Mouse (Mus musculus) embryonic facial prominence, embryonic 12.5 days (tissue): Measurements from ENCODE around the gene Ssx9. TPM values are rescaled to one million over a fixed set of nuclear protein-coding genes. Genes with fewer than 3 reads are reported as not detected.
"Not testable (repeated sequence)": the region's sequence is repeated elsewhere in the genome, so short reads cannot be mapped to it uniquely, and the experiment has no call there.

Source experiments
- ATAC-seq: fragments of 200-750 bp; cut with Nextera tagmentation; 2 replicates; pipeline ENCODE4 v1.8.0; 2017; ENCODE audit not compliant: insufficient number of reproducible peaks, insufficient read depth, low FRiP score, low TSS enrichment
- H3K27ac ChIP-seq: fragments of 300-500 bp; sonication (generic); 2 replicates; pipeline ENCODE4 v1.5.1; 2016; ENCODE audit warnings: mild to moderate bottlenecking
- H3K27me3 ChIP-seq: fragments of 300-500 bp; sonication (generic); 2 replicates; pipeline ENCODE4 v1.6.1; 2016; ENCODE audit warnings: mild to moderate bottlenecking, moderate library complexity
- H3K36me3 ChIP-seq: fragments of 300-500 bp; sonication (generic); 2 replicates; pipeline ENCODE4 v1.6.1; 2016; ENCODE audit warnings: mild to moderate bottlenecking
- H3K4me1 ChIP-seq: fragments of 300-500 bp; sonication (generic); 2 replicates; pipeline ENCODE4 v1.6.1; 2016
- H3K4me2 ChIP-seq: fragments of 300-500 bp; sonication (generic); replicated peaks from 2 replicates; pipeline ENCODE4 v1.6.1; 2016; ENCODE audit warnings: mild to moderate bottlenecking, moderate library complexity
- H3K4me3 ChIP-seq: fragments of 300-500 bp; sonication (generic); 2 replicates; pipeline ENCODE4 v1.5.1; 2016; ENCODE audit warnings: mild to moderate bottlenecking
- H3K9ac ChIP-seq: fragments of 300-500 bp; sonication (generic); 2 replicates; pipeline ENCODE4 v1.6.1; 2016; ENCODE audit warnings: mild to moderate bottlenecking, moderate library complexity
- H3K9me3 ChIP-seq: fragments of 300-500 bp; sonication (generic); 2 replicates; pipeline ENCODE4 v1.6.1; 2016; ENCODE audit warnings: mild to moderate bottlenecking, moderate library complexity
- WGBS: fragments of 180-500 bp; shearing (Covaris S2); methylation state at CpG from one replicate; pipeline ENCODE4 v1.1.7; 2016; 5-methylcytosine and 5-hydroxymethylcytosine counted together
- polyA plus RNA-seq: library from polyadenylated mRNA; unstranded; fragments of >200 nt; fragmentation: Nextera tagmentation; extraction: Ambion mirVana; gene quantifications from 2 replicates; pipeline ENCODE4 v1.2.1, GENCODE M21; 2016

Gene Ssx9
- polyA plus RNA-seq = not detected in 2 replicates

GRCm38 (mm10) chrX:8748132-8748531 lies at the start of gene Ssx9:
Ssx9 (plus strand) TSS chrX:8748432.
- not testable (repeated sequence) for H3K27ac ChIP-seq, H3K4me2 ChIP-seq, H3K27me3 ChIP-seq, ATAC-seq, H3K36me3 ChIP-seq, H3K4me1 ChIP-seq, H3K4me3 ChIP-seq, H3K9me3 ChIP-seq, H3K9ac ChIP-seq
- 72% methylated on average over 2 of the region's 2 CpGs for WGBS

GRCm38 (mm10) chrX:8732907-8733306 lies 15.3 kb upstream of the Ssx9 start:
- Histone ChIP-seq H3K27ac (no peak overlapping the region), H3K36me3 (no peaks in the 10 kb centered on the region), H3K9ac (no peak overlapping the region), H3K4me2 (no peak overlapping the region), H3K9me3 (peaks cover 2% of the 10 kb centered on the region; the same call in 1 of the 2 replicates), H3K4me3 (no peak overlapping the region), H3K27me3 (no peaks in the 10 kb centered on the region), H3K4me1 (no peaks in the 10 kb centered on the region)
- WGBS = 47% methylated on average over 5 of the region's 5 CpGs
- no peak for ATAC-seq

DNA sequence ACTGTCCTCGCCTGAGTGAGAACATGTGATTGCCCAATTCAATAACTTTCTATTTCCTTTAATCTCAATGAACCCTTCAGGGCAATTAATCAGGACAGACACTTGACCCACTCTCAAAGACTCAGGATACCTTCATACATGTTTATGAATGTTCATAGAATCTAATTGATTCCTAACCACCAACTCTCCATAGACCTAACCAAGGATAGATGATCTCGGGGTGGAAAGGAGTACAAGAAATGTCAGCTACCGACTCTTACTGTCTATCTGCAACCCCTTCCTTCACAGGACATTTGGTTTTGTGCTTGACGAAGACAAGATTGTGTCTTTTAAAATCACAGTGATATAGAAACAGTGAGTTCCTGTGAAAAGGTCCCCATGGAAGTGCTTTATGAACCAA lies 55.2 kb downstream of the Ssx9 start, which contains the start of gene Ssxb5:
TSS of gene Ssxb5 (plus strand) at position 301 of the 400 bp plus-strand sequence.
- H3K9ac ChIP-seq = not testable (repeated sequence)
- 76% methylated on average over 4 of the region's 4 CpGs for WGBS

More for the DNA sequence above, 55.2 kb downstream of the Ssx9 start, which contains the start of gene Ssxb5:
- H3K27me3 ChIP-seq, H3K4me3 ChIP-seq, H3K4me2 ChIP-seq, H3K4me1 ChIP-seq, H3K36me3 ChIP-seq, H3K27ac ChIP-seq, H3K9me3 ChIP-seq, ATAC-seq: not testable (repeated sequence)

Other genes starting within 250 kb of the Ssx9 start
- gene Gm14459, start 223.5 kb upstream of the Ssx9 start, polyA plus RNA-seq = not detected in 2 replicates
- not detected in 2 replicates for gene Ssxb6, start 200.2 kb upstream of the Ssx9 start, polyA plus RNA-seq
- not detected in 2 replicates for gene Ssxb3, start 156.6 kb upstream of the Ssx9 start, polyA plus RNA-seq
- not detected in 2 replicates for gene Ssxb8, start 57.6 kb upstream of the Ssx9 start, polyA plus RNA-seq
- gene Ssxb5, start 55.3 kb downstream of the Ssx9 start, polyA plus RNA-seq = not detected in 2 replicates
- not detected in 2 replicates for gene Gm6592, start 95.6 kb downstream of the Ssx9 start, polyA plus RNA-seq
- not detected in 2 replicates for gene Gm5751, start 125.8 kb downstream of the Ssx9 start, polyA plus RNA-seq
- 8.0 and 9.3 TPM in 2 replicates for gene B630019K06Rik, start 143.9 kb downstream of the Ssx9 start, polyA plus RNA-seq
- not detected in 2 replicates for gene Fthl17b, start 214.5 kb downstream of the Ssx9 start, polyA plus RNA-seq
- gene Fthl17c, start 228.1 kb downstream of the Ssx9 start, polyA plus RNA-seq = not detected in 2 replicates
- not detected in 2 replicates for gene Fthl17d, start 238.3 kb downstream of the Ssx9 start, polyA plus RNA-seq